Mouse (Mus musculus): ENCODE measurements around the gene App. TPM values are rescaled to one million over a fixed set of nuclear protein-coding genes. Genes with fewer than 3 reads are reported as not detected.

The App gene
- polyA plus RNA-seq, 1 experiment: 59.8 TPM

GRCm38 (mm10) chr16:84955204-84955839 is 218.2 kb downstream of the App start:
- DNase-seq: peak; percentile 67
- Histone ChIP-seq H3K36me3 (ENCODE audit: control insufficient read depth, insufficient read depth, low read length) (no peaks in the 10 kb centered on the region), H3K27ac (ENCODE audit: control insufficient read depth, insufficient read depth, low read length) (no peak overlapping the region), H3K4me1 (replicated peaks; ENCODE audit: control insufficient read depth, insufficient read depth, low read length) (no peaks in the 10 kb centered on the region), H3K27me3 (ENCODE audit: control insufficient read depth, insufficient read depth, low read length) (no peaks in the 10 kb centered on the region), H3K4me3 (ENCODE audit: control insufficient read depth, insufficient read depth, low read length) (no peak overlapping the region)
- 41% methylated on average over 26 of the region's 26 CpGs for WGBS
- peak; percentile 77; the same call in 1 of the 2 replicates for TF ChIP-seq CTCF (IDR thresholded peaks at IDR 0.05; ENCODE audit: borderline replicate concordance, control insufficient read depth, extremely low read depth, insufficient read depth, low read length, poor library complexity)
- TF ChIP-seq POLR2A (IDR thresholded peaks at IDR 0.05; ENCODE audit: control insufficient read depth, extremely low read depth, insufficient read depth, low read length, poor library complexity): no peak

GRCm38 (mm10) chr16:84931024-84931423 is 242.5 kb downstream of the App start:
- Histone ChIP-seq H3K36me3 (ENCODE audit: control insufficient read depth, insufficient read depth, low read length) (no peaks in the 10 kb centered on the region), H3K27me3 (ENCODE audit: control insufficient read depth, insufficient read depth, low read length) (no peaks in the 10 kb centered on the region), H3K27ac (ENCODE audit: control insufficient read depth, insufficient read depth, low read length) (no peak overlapping the region), H3K4me1 (replicated peaks; ENCODE audit: control insufficient read depth, insufficient read depth, low read length) (no peaks in the 10 kb centered on the region), H3K4me3 (ENCODE audit: control insufficient read depth, insufficient read depth, low read length) (no peak overlapping the region)
- TF ChIP-seq CTCF (IDR thresholded peaks at IDR 0.05; ENCODE audit: borderline replicate concordance, control insufficient read depth, extremely low read depth, insufficient read depth, low read length, poor library complexity) (no peak), POLR2A (IDR thresholded peaks at IDR 0.05; ENCODE audit: control insufficient read depth, extremely low read depth, insufficient read depth, low read length, poor library complexity) (no peak)
- WGBS: 86% methylated on average over 3 of the region's 3 CpGs
- no peak for DNase-seq

GRCm38 (mm10) chr16:84927827-84928226 is 245.7 kb downstream of the App start:
- Histone ChIP-seq H3K27ac (ENCODE audit: control insufficient read depth, insufficient read depth, low read length) (no peak overlapping the region), H3K4me3 (ENCODE audit: control insufficient read depth, insufficient read depth, low read length) (no peak overlapping the region), H3K27me3 (ENCODE audit: control insufficient read depth, insufficient read depth, low read length) (no peaks in the 10 kb centered on the region), H3K36me3 (ENCODE audit: control insufficient read depth, insufficient read depth, low read length) (no peaks in the 10 kb centered on the region), H3K4me1 (replicated peaks; ENCODE audit: control insufficient read depth, insufficient read depth, low read length) (no peaks in the 10 kb centered on the region)
- WGBS: 97% methylated on average over 1 of the region's 1 CpGs
- TF ChIP-seq POLR2A (IDR thresholded peaks at IDR 0.05; ENCODE audit: control insufficient read depth, extremely low read depth, insufficient read depth, low read length, poor library complexity) (no peak), CTCF (IDR thresholded peaks at IDR 0.05; ENCODE audit: borderline replicate concordance, control insufficient read depth, extremely low read depth, insufficient read depth, low read length, poor library complexity) (no peak)
- no peak for DNase-seq

GRCm38 (mm10) chr16:84919649-84920308 is 253.8 kb downstream of the App start:
- H3K36me3 ChIP-seq (ENCODE audit: control insufficient read depth, insufficient read depth, low read length): no peaks in the 10 kb centered on the region
- TF ChIP-seq CTCF (IDR thresholded peaks at IDR 0.05; ENCODE audit: borderline replicate concordance, control insufficient read depth, extremely low read depth, insufficient read depth, low read length, poor library complexity) (no peak), POLR2A (IDR thresholded peaks at IDR 0.05; ENCODE audit: control insufficient read depth, extremely low read depth, insufficient read depth, low read length, poor library complexity) (no peak)
- H3K27ac ChIP-seq (ENCODE audit: control insufficient read depth, insufficient read depth, low read length): no peak overlapping the region
- no peak overlapping the region for H3K4me3 ChIP-seq (ENCODE audit: control insufficient read depth, insufficient read depth, low read length)
- DNase-seq: no peak
- no peaks in the 10 kb centered on the region for H3K27me3 ChIP-seq (ENCODE audit: control insufficient read depth, insufficient read depth, low read length)
- H3K4me1 ChIP-seq (replicated peaks; ENCODE audit: control insufficient read depth, insufficient read depth, low read length): no peaks in the 10 kb centered on the region
- WGBS: 79% methylated on average over 5 of the region's 5 CpGs

GRCm38 (mm10) chr16:84919087-84919486 is 254.5 kb downstream of the App start:
- H3K4me3 ChIP-seq (ENCODE audit: control insufficient read depth, insufficient read depth, low read length): no peak overlapping the region
- no peaks in the 10 kb centered on the region for H3K27me3 ChIP-seq (ENCODE audit: control insufficient read depth, insufficient read depth, low read length)
- TF ChIP-seq CTCF (IDR thresholded peaks at IDR 0.05; ENCODE audit: borderline replicate concordance, control insufficient read depth, extremely low read depth, insufficient read depth, low read length, poor library complexity) (no peak), POLR2A (IDR thresholded peaks at IDR 0.05; ENCODE audit: control insufficient read depth, extremely low read depth, insufficient read depth, low read length, poor library complexity) (no peak)
- no peaks in the 10 kb centered on the region for H3K36me3 ChIP-seq (ENCODE audit: control insufficient read depth, insufficient read depth, low read length)
- 82% methylated on average over 3 of the region's 3 CpGs for WGBS
- H3K4me1 ChIP-seq (replicated peaks; ENCODE audit: control insufficient read depth, insufficient read depth, low read length): no peaks in the 10 kb centered on the region
- H3K27ac ChIP-seq (ENCODE audit: control insufficient read depth, insufficient read depth, low read length): no peak overlapping the region
- no peak for DNase-seq

- DNase-seq: no peak
- H3K27me3 ChIP-seq (ENCODE audit: control insufficient read depth, insufficient read depth, low read length): no peaks in the 10 kb centered on the region
- TF ChIP-seq POLR2A (IDR thresholded peaks at IDR 0.05; ENCODE audit: control insufficient read depth, extremely low read depth, insufficient read depth, low read length, poor library complexity): no peak
- no peak for TF ChIP-seq CTCF (IDR thresholded peaks at IDR 0.05; ENCODE audit: borderline replicate concordance, control insufficient read depth, extremely low read depth, insufficient read depth, low read length, poor library complexity)
- H3K4me1 ChIP-seq (replicated peaks; ENCODE audit: control insufficient read depth, insufficient read depth, low read length): no peaks in the 10 kb centered on the region
- H3K36me3 ChIP-seq (ENCODE audit: control insufficient read depth, insufficient read depth, low read length): no peaks in the 10 kb centered on the region
- H3K4me3 ChIP-seq (ENCODE audit: control insufficient read depth, insufficient read depth, low read length): no peak overlapping the region
- H3K27ac ChIP-seq (ENCODE audit: control insufficient read depth, insufficient read depth, low read length): no peak overlapping the region
- WGBS: 89% methylated on average over 3 of the region's 3 CpGs
Measured at GRCm38 (mm10) chr16:84916772-84917171, 256.8 kb downstream of the App start.

Data from thymus, adult 2 months (tissue).